Mouse (Mus musculus): ENCODE measurements at regions not wholly inside any gene's neighbourhood (a gene's known extent, or its start where the extent isn't known, plus 50 kb on each side); places are given as distances from the start of the nearest gene placed in this dataset.
A peak's percentile ranks its signal among the peaks of the same experiment; 100 is the strongest.

DNA sequence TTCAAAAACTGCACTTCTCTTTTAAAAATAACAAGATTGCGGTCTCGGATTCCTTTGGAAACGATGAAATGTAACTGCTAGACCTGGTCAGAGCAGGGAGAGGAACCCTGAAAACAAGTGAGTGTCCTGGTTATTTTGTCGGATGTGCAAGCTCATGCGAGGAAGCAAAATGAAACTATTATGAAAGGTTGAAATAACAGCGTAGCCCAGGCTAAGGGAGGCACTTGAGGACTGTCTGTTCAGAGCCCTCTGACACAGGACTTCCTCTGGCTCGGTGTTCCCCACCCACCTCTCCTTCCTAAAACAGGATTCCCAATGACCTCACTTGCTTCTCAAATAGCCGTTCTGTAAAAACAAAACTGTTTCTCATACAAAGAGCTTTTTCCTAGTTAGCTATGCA lies 51.3 kb upstream of the S1pr1 start:
- peak; percentile 99 for DNase-seq

DNA sequence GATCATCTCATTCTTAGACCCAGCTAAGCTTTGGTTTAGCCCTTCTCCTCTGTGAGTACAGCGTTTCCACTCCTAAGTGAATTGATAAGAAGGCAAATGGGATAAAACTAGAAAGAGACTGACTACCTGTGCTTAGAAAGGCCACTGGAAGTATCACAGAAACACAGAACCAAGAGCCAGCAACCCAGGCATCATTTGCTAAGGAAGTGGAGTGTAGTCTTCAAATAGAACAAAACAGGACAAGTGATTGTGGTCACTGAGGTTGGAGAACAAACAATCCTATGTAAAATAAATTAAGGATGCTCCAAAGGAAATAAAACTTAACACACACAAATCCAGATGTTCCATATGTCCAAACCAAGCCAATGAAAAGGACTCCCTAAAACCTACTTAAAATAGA lies 53.4 kb upstream of the S1pr1 start:
- DNase-seq, result no peak

DNA sequence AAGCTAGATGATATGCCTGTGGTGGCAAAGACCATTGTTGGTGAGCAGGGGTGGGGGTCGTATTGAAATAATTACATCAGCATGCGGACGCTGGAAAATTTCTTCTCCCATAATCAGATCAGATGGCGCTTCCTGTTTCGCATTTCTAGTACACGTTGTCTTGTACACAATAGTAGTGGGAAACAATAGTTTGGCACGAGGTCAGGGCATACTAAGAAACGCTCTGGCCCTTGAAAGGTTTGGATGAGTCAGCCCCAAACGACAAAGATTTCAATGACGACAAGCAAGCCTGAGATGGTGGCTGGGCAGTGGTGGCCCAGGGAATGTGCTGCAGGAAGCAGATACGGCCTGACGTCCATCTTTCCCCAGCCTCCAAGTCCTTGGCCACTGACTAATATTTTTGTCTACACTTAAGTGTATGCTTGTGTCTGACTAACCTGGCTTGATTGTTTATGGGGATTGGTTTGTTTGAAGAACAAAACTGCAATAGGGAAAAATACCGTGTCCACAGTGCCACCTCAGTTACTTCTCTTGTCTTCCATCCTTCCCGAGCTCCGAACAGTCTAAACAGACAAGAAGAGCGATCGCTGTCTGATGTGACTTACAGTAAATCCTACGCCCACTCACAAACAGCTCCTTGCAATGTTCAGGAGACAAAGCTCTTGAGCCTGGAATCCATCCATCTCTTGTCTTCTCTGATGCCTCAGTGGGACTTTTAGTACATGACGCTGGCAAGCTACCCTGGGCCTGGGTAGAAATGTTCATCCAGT lies 54.1 kb upstream of the S1pr1 start:
- DNase-seq, result peak; percentile 99

DNA sequence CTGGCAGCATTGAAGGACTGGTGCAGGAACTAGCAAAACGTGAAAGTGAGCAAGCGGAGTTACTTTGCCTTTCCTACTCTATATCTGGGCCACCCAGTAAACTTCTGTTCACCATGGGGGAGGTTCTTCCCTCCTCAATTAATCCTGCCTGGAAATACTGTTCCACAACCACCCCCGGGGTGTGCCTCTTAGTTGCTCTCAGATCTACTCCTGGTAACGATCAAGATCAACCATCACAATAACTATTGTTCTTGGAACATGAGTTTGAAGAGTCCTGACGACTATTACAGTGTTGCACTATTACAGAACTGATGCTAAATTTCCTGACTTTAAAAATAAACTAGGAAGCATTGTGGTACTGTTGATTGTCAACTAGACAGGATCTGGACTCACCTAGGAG lies 57.8 kb upstream of the S1pr1 start:
- DNase-seq, result peak; percentile 95

DNA sequence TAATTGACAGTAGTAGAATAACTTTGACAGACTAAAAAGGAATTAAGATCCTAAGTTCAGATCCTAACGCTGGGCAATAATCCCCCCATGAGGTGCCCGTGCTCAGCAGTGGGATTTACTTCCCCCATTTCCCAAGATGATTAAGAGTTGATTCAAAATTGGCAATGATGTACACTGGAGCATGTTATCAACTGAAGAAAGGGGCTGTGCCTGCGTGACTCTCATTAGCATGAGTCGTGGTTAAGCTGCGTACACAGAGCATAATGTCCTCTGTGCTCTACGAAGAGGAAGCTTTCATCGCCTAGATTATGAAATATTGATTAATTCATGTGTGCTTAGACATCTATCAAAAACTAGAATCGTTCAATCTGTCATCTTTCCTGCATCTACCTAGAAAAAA lies 59.4 kb upstream of the S1pr1 start:
- DNase-seq, result no peak

DNA sequence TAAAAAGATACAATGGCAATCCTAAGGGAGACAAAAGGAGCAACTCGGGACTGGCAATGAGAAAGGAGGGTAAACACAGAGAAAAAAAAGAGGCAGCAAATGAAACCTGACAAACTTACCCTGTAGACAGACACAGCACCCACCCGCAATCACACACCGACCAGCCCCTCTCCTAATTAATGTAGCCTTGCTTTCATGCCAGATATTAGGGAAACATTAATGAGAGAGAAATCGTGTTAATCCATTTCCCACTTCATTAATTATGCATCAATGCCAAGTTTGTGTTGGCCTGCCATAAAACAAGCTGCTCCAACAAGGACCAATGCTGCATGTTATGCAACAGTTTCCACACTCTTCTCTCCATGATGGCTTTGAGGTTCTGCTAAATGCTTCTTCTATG lies 59.9 kb upstream of the S1pr1 start:
- DNase-seq, result no peak

DNA sequence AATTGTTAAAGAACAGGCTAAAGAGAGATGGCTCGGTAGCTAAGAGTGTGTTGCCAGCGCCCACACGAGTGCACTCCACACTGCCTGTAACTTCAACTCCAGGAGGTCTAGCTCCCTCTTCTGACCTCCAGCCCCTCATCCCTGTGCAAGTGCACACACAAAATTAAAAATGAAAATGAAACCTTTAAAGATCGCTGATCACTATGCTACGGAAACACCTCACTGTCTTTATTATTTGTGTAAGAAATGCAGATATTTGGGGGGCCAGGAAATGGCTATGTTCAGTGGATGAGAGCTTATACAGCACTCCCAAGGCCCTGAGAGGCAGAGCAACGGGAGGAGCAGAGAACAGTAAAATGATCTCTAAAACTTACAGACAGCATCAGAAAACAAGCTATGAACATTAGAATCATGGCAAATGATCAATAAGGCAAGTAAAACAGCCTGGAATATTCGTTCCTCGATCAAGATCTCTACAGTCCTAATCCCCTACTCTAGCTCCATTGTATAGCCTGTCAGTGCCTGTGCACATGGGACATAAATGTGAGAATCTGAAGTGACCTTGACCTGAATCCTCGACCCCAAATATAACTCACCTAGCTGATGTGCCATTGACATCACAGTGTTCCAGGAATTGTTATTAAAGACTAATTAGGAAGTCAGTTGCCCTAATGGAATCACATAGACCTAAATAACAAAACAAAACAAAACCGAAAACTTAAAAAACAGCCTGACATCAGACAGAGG lies 64.4 kb upstream of the S1pr1 start:
- peak; percentile 92 for DNase-seq

DNA sequence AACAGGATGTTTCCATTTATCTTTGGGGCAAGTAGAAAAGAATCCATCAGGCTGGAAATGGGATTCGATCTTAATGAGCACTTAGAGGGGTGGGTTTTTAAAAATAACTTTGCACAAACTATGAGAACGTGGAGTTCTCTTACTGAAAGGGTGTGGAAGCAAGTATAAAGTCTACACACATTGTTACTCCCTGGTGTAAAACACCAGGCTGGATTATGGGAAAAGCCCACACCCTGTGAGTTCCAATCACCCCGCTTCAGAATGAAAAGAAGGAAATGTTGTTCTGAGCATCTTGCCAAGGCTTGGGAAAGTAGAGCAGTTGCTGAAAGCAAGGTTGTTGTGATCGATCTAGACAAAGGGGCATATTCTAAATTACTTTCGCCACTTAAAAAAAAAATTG lies 65.0 kb upstream of the S1pr1 start:
- peak; percentile 93 for DNase-seq

DNA sequence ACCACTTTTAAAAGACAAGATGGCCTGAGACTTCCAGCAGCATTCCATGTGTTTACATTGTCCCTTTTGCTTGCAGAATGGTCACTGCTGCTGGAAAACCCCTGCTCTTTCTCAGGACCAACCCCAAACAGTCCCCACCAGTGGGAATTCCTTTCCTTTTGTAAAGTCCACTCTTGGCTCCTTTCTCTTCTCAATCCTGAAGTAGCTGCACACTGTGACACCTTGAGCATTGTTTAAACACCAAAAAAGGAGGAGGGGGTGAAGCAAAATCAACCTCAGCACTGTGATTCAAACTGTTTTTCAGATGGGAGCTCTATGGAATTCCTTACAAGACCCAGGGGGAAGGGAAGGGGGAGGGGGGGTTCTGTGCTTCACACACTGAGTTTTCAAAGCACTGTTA lies 67.9 kb upstream of the S1pr1 start:
- peak; percentile 87 for DNase-seq

DNA sequence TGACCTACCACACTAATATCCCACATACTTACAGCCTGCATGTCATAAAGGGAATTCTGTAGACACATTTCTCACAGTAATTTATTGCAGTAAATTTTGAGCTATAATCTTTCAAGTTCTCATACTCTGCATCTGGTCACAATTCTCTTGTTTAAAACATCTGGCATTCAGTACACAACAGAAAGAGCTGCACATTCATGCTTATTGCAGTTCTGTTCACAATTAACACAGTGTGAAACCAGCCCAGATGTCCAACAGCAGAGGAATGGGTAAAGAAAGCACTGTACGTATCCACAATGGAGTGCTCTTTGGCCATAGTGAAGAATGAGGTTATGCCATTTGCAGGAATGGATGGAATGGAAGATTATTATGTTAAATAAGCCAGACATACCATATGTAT lies 72.5 kb upstream of the S1pr1 start:
- DNase-seq, result no peak

DNA sequence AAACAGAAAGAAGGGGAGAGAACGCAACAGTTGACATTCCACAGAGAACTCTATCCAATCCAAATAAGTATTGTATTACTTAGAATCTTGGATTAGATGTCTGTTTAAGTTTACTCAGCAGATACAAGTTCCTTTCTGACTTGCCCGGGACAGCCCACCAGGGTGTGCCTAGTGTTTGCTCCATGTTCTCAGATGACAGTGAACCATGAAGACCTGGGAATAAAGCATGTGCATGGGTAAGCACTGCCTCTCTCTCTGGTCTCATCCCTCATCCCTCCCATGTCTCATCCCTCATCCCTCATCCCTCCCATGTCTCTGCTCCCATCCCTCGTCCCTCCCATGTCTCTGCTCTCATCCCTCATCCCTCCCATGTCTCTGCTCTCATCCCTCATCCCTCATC lies 73.7 kb upstream of the S1pr1 start:
- DNase-seq, result peak; percentile 88

DNA sequence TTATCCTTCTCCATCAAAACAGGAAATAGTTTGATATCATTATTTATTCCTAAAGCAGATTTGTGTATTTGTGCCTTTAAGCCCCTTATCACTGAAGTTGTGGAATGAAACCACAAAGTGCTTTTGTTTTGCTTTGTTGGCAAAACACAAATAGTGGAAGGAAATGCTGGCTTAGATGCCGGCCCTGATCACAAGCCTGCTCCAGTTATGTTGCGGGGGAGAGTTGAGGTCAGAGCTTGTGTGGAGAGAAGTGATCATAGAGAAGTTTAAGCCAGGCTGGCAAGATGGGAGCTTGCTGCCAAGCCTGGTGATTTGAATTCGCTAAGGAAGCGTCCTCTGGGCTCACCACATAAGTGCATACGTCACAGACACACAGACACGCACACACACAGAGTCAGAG lies 74.2 kb upstream of the S1pr1 start:
- peak; percentile 95 for DNase-seq

DNA sequence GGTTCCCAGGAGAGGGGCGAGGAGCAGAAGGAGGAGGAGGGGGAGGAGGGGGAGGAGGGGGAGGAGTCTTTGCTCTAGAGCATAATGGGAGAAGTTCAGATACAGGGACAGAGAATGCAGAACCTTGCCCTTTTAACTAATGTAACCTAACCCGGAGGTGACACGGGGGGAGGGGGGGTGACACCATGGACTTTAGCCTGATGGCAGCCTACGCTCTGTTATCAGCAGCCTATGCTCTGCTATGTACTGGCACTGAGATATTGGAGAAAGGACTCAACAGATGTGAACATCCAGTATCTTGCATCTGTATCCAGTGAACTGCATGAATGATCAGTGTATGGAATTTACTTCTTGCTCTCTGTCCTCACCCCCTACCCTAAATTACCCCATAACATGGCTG lies 77.7 kb upstream of the S1pr1 start:
- DNase-seq, result peak; percentile 29

DNA sequence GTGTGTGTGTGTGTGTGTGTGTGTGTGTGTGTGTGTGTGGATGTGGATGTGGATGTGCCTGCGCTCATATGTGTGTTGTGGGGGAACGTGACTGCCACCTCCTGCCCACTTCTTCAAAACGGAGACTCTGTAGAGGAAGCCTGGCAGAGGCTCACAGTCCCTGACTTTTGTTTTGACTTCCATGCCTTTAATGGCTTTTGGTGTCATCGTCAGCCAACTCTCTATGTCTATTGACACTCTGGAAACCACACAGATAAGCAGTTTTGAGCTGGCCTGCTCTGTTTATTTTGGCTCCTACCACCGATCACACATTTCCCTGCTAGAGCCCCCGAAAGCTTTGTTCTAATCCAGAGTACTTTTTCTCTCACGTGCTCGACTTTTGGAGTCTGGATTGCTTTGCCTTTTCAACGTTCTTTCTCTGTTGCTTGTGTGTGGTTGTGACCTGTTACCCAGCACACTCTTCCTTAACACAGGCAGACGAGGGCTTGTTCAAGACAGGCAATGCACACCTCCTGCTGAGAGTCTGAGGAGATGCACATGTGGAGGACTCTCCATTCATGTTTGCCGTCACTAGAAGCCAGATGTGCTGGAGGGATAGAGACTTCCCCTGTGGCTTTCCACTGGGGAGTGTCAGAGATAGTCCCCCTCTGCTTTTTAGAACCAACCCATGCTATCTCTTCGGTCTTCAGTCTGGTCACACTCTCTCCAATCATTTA lies 78.6 kb upstream of the S1pr1 start:
- peak; percentile 97 for DNase-seq

DNA sequence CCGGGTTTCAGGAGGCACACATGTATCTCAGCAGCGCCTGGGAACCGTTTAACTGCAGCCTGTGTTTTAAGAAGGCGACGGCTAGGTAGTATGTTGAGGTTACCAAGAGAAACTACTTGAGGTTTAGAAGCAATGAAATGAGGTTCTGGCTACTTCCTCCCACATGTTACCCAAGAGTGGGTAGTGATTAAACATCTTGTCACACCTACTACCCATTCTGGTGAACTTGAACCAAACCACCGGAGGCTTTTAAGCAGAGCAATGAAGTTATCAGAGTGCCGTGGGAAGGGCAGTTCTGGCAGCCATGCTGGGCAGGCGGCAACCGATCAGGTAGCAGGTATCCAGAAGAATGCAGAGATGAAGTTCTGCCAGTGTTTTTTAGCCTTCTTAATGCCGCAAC lies 84.5 kb upstream of the S1pr1 start:
- DNase-seq, result peak; percentile 63

DNA sequence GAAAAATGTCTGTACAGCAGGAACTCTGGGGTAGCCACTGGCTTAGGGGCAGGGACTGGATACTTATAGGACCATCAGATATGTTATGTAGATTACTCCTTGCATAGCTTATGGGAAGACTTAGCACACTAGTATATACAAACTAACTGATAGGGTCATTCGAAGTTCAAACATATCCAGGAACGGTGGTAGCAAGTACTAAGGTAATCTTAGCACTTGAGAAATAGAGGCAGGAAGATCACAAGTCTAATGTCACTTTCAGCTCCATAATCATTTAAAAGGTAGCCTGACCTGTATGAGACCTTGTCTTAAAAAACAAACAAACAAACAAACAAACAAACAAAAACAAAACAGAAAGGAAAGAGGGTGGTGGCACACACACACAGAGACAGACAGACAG lies 85.1 kb upstream of the S1pr1 start:
- no peak for DNase-seq

DNA sequence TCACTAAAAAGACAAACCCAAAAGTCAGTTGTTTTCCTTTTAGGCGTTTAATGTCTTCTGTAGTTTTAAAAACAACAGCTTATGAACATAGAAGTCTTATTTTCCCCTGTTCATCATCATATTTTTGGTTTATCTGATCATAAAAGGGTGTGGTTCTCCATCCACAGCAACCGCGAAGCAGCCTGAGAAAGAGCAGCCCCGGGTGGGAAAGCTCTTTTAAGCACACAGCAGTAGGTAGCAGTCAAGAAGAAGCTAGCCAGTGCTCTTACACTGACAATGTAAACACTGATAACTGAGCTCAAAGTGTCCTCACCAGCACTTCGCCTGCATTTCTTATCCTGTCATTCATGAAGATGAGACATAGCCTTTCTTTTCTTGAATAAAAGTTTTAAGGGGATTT lies 86.0 kb upstream of the S1pr1 start:
- peak; percentile 65 for DNase-seq

DNA sequence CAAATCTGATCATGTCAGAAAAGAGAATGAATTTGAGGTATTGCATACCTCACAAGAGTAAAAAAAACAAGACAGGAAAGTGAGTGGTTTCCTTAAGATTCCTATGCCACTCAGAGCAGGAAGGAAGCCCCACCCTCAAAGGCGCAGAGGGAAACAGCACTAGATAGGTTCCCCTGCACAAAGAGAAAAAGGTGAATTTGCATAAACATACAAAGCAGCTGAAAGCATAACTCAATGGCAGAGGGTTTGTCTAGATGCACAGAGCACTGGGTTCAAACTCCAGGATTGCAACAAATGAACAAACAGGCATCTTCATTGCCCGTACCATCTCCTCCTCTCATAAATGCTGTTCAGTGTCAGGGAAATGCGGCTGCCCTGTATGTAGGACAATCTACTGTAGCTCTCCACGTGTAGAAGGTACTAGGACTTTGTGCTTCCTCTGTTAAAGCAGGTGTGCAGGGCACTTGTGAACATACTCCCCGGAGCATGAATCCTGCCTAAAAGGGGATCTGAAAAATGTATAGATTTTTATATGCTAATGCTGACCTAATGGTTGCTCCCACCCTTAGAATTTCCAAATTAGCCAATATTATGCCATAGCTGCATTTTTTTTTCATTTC lies 85.9 kb upstream of the Dph5 start:
- DNase-seq, result peak; percentile 90

DNA sequence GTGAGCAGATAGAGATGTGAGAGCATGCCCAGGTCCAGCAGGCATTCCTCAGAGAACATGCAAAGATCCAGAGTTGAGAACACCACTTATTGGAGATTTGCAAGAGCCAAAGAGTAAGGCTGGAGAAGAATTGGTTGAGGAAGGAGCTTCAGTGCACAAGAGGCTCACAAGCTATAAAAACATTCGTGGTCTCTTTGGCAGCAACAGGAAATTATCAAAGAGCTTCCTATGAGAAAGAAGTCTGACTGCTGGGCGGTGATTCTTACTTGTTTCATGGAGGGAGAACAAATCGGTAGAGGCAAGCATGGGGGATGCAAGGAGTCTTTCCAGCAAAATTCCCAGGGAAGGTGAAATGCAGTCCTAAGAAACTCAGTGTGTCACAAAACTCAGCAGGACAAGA lies 83.0 kb upstream of the Dph5 start:
- no peak for DNase-seq

DNA sequence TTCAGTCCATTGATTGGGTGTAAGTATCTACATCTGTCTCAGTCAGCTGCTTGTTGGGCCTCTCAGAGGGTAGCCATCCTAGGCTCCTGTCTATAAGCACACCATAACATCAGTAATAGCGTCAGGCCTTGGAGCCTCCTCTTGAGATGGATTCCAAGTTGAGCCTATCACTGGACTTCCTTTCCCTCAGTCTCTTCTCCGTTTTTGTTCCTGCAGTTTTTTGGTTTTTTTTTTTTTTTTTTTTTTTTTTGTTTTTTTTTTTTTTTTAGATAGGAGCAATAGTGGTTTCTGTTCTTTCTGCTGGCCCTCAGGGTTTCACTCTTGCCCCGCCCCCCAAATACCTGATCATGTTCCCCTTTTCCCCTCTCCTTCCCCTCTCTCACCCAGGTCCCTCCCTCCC lies 80.6 kb upstream of the Dph5 start:
- DNase-seq, result peak; percentile 44

DNA sequence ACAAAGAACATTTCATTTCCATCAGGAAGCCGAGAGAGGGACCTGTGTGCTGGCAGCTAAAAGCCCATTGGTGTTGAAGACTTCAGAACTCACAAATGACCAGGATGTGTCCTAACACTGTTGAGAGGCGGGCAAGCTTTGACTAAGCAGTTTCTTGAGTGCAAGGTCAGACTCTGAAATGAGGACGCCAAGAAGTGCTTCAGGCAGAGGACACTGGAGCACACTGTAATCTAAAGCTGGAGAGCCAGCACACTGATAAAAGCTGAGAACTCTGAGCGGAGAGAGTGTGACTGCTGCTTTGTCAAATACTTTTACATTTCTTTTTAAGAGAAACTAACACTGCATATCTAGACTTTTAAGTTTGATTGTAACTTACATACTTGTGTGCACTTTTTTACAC lies 72.5 kb upstream of the Dph5 start:
- peak; percentile 96 for DNase-seq

DNA sequence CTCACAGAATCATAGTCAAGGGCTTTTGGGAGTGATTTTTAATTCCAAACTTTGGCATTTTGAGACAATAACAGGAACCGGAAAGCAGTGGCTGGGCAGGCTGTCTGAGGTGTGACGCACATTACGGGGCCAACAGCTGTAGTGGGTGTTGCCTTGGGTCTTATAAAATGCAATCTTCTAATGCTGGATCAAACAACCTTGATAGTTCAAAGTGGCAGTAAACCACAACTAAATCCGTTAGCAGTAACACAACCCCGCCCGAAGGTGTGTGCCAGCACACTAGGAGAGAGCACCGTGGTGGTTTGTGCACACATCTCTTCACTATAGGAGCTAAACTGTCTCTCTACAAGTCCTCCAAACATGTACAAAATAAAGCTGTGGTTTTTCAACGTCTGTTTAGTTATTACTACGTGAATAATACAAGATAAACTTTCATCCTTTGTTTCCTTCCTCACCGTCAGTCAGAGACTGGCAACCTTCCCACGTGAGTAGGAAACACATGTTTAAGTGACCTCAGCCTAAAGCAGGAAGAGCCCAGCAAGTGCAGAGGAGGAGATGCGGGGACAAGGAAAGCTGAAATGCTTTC lies 72.0 kb upstream of the Dph5 start:
- peak; percentile 98 for DNase-seq

Data from heart, adult 11 months (tissue).